Mouse (Mus musculus): Measurements from ENCODE around the gene Gm17093. TPM values are rescaled to one million over a fixed set of nuclear protein-coding genes. Genes with fewer than 3 reads are reported as not detected.
"Not testable (repeated sequence)": the region's sequence is repeated elsewhere in the genome, so short reads cannot be mapped to it uniquely, and the experiment has no call there.

Gene Gm17093
- polyA plus RNA-seq (2014; fragmentation: Nextera tagmentation; extraction: Ambion mirVana): not detected in 2 replicates

- not testable (repeated sequence) for H3K27me3 ChIP-seq (ENCODE audit: control insufficient read depth, insufficient read depth, low read length); H3K4me2 ChIP-seq (ENCODE audit: low read depth, low read length); DNase-seq (ENCODE audit: low spot score); H3K36me3 ChIP-seq (replicated peaks; ENCODE audit: control insufficient read depth, insufficient read depth, low read depth, low read length); ATAC-seq (replicated peaks; ENCODE audit: insufficient number of reproducible peaks, low FRiP score, low TSS enrichment, low read depth); H3K27ac ChIP-seq (replicated peaks; ENCODE audit: low read depth, low read length); H3K9me3 ChIP-seq (replicated peaks; ENCODE audit: control insufficient read depth, low read length); H3K9ac ChIP-seq (replicated peaks; ENCODE audit: low read length); H3K4me3 ChIP-seq (ENCODE audit: low read depth, low read length); H3K4me1 ChIP-seq (ENCODE audit: control insufficient read depth, insufficient read depth, low read length)
- 88% methylated on average over 5 of the region's 5 CpGs for WGBS
Measured at GRCm38 (mm10) chr14:44517976-44518375, at the start of gene Gm17093. TSS of gene Gm17093 (plus strand) at chr14:44518276.

GRCm38 (mm10) chr14:44492163-44492562 lies 25.9 kb upstream of the Gm17093 start, which contains the start of gene BC061237:
TSS of gene BC061237 (plus strand) at chr14:44492463.
- ATAC-seq (replicated peaks; ENCODE audit: insufficient number of reproducible peaks, low FRiP score, low TSS enrichment, low read depth); H3K4me1 ChIP-seq (ENCODE audit: control insufficient read depth, insufficient read depth, low read length): not testable (repeated sequence)
- 100% methylated on average over 1 of the region's 1 CpGs for WGBS

GRCm38 (mm10) chr14:44547961-44548360 lies 29.9 kb downstream of the Gm17093 start:
- H3K9me3 ChIP-seq (replicated peaks; ENCODE audit: control insufficient read depth, low read length); DNase-seq (ENCODE audit: low spot score); ATAC-seq (replicated peaks; ENCODE audit: insufficient number of reproducible peaks, low FRiP score, low TSS enrichment, low read depth); H3K4me3 ChIP-seq (ENCODE audit: low read depth, low read length); H3K36me3 ChIP-seq (replicated peaks; ENCODE audit: control insufficient read depth, insufficient read depth, low read depth, low read length); H3K9ac ChIP-seq (replicated peaks; ENCODE audit: low read length); H3K27me3 ChIP-seq (ENCODE audit: control insufficient read depth, insufficient read depth, low read length); H3K4me1 ChIP-seq (ENCODE audit: control insufficient read depth, insufficient read depth, low read length); H3K4me2 ChIP-seq (ENCODE audit: low read depth, low read length); H3K27ac ChIP-seq (replicated peaks; ENCODE audit: low read depth, low read length): not testable (repeated sequence)
- 86% methylated on average over 3 of the region's 5 CpGs for WGBS

More at GRCm38 (mm10) chr14:44492163-44492562, 25.9 kb upstream of the Gm17093 start, which contains the start of gene BC061237:
- H3K36me3 ChIP-seq (replicated peaks; ENCODE audit: control insufficient read depth, insufficient read depth, low read depth, low read length); H3K27ac ChIP-seq (replicated peaks; ENCODE audit: low read depth, low read length); H3K4me2 ChIP-seq (ENCODE audit: low read depth, low read length); DNase-seq (ENCODE audit: low spot score); H3K27me3 ChIP-seq (ENCODE audit: control insufficient read depth, insufficient read depth, low read length); H3K9ac ChIP-seq (replicated peaks; ENCODE audit: low read length); H3K9me3 ChIP-seq (replicated peaks; ENCODE audit: control insufficient read depth, low read length); H3K4me3 ChIP-seq (ENCODE audit: low read depth, low read length): not testable (repeated sequence)

Other genes with a start within 250 kb of the Gm17093 start
- not detected in 2 replicates for gene Gm8220, start 232.7 kb upstream of the Gm17093 start, polyA plus RNA-seq (2014; fragmentation: Nextera tagmentation; extraction: Ambion mirVana)
- gene Gm5930, start 179.7 kb upstream of the Gm17093 start, polyA plus RNA-seq (2014; fragmentation: Nextera tagmentation; extraction: Ambion mirVana): not detected in 2 replicates
- not detected in 2 replicates for gene Gm8229, start 152.9 kb upstream of the Gm17093 start, polyA plus RNA-seq (2014; fragmentation: Nextera tagmentation; extraction: Ambion mirVana)
- not detected in 2 replicates for gene Gm3371, start 107.6 kb upstream of the Gm17093 start, polyA plus RNA-seq (2014; fragmentation: Nextera tagmentation; extraction: Ambion mirVana)
- gene Gm8232, start 84.6 kb upstream of the Gm17093 start, polyA plus RNA-seq (2014; fragmentation: Nextera tagmentation; extraction: Ambion mirVana): not detected in 2 replicates
- not detected in 2 replicates for gene BC061237, start 25.8 kb upstream of the Gm17093 start, polyA plus RNA-seq (2014; fragmentation: Nextera tagmentation; extraction: Ambion mirVana)
- gene Gm8247, start 64.9 kb downstream of the Gm17093 start, polyA plus RNA-seq (2014; fragmentation: Nextera tagmentation; extraction: Ambion mirVana): not detected in 2 replicates
- not detected in 2 replicates for gene Gm5624, start 109.7 kb downstream of the Gm17093 start, polyA plus RNA-seq (2014; fragmentation: Nextera tagmentation; extraction: Ambion mirVana)
- 0.20 TPM in 1 of 2 replicates, not detected in the other for gene Gm8257, start 188.2 kb downstream of the Gm17093 start, polyA plus RNA-seq (2014; fragmentation: Nextera tagmentation; extraction: Ambion mirVana)
- not detected in 2 replicates for gene Gm8267, start 232.1 kb downstream of the Gm17093 start, polyA plus RNA-seq (2014; fragmentation: Nextera tagmentation; extraction: Ambion mirVana)